Mouse (Mus musculus): ENCODE results near the gene Tspoap1.

DNA sequence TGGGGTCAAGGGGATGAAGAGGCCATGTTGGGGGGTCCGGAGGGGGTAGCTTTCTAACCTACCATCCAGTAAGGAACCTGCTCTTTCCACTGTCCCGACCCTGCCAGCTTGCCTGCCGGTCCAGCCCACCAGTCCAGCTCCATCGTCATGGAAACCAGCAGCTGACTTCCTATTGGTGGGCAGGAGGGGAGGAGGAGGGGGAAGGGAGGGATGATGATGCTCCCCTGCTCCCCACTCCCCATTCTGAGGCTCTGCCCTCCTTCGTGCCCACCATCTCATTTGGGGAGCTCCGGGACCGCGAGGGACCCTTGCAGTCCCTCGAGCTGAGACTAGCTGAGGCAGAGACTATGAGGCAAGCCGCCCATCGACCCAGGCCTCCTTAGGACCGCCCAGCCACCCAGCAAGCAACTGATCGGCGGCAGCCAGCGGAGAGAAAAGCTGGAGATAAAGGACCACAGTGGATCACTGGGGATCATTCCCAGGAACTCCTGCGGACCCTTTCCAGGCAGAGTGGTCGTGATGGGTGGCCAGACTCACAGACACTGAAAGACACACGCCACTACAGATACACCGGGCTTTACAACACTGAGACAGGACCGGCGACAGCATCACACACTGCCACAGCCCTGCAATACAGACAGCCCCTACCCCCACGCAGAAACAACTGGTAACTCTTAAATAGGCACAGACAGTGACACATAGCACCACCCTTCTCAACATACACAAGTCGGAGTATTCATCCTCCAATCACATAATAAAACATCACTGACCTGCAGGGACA is at the start of gene Tspoap1:
- TF ChIP-seq POLR2A (IDR thresholded peaks at IDR 0.05; ENCODE audit: insufficient read depth, low read depth, low read length) (peak; percentile 75), CTCF (IDR thresholded peaks at IDR 0.05; ENCODE audit: insufficient read depth, low read depth, low read length) (no peak)

Measured in olfactory bulb, adult 2 months (tissue).